Mouse (Mus musculus) CH12.LX (cell line): ENCODE measurements at regions not wholly inside any gene's neighbourhood (a gene's known extent, or its start where the extent isn't known, plus 50 kb on each side); places are given as distances from the start of the nearest gene placed in this dataset.

Experiments used
- DNase-seq: peaks from one replicate; pipeline ENCODE4 v3.0.0-alpha.2; 2013; ENCODE audit errors: extremely low read depth
- H3K27ac ChIP-seq: 2 replicates; pipeline ENCODE4 v1.5.1; 2012; ENCODE audit warnings: low read depth, mild to moderate bottlenecking, control low read depth, moderate library complexity; ENCODE audit not compliant: insufficient read depth
- H3K27me3 ChIP-seq: replicated peaks from 2 replicates; pipeline ENCODE3; 2012; ENCODE audit warnings: inconsistent platforms
- H3K36me3 ChIP-seq, 2 experiments: replicated peaks in 1 of 2; 2 replicates each; pipeline versions ENCODE3 to v1.6.1; 2012; ENCODE audit warnings: inconsistent platforms in 1 of 2, low read length in 1 of 2, mild to moderate bottlenecking in 1 of 2, mixed read lengths in 1 of 2, moderate library complexity in 1 of 2; ENCODE audit not compliant: control insufficient read depth in 1 of 2, insufficient read depth in 1 of 2
- H3K4me1 ChIP-seq, 2 experiments: 2 replicates each; pipeline ENCODE4 v1.6.1; 2012; ENCODE audit warnings: inconsistent platforms in 1 of 2, moderate library complexity in 1 of 2; ENCODE audit not compliant: insufficient read depth in 2 of 2, control insufficient read depth in 1 of 2
- H3K4me2 ChIP-seq: 2 replicates; pipeline ENCODE4 v1.6.1; 2012; ENCODE audit warnings: low read depth, mild to moderate bottlenecking, control low read depth; ENCODE audit not compliant: poor library complexity, insufficient read depth, severe bottlenecking
- H3K4me3 ChIP-seq, 3 experiments: fragments of 150-350 bp in 1 of 3; sonication (generic) in 1 of 3; replicated peaks in 1 of 3; 2 replicates each; pipeline versions ENCODE3 to v1.5.1; 2011 to 2012; ENCODE audit warnings: low read depth in 2 of 3, low read length in 2 of 3, mild to moderate bottlenecking in 2 of 3, moderate library complexity in 2 of 3, control low read depth in 1 of 3, improper control_type of control experiment in 1 of 3, inconsistent platforms in 1 of 3, mixed read lengths in 1 of 3; ENCODE audit not compliant: poor library complexity in 1 of 3
- H3K79me2 ChIP-seq: replicated peaks from 2 replicates; pipeline ENCODE4 v1.6.1; 2012; ENCODE audit warnings: mild to moderate bottlenecking, moderate library complexity; ENCODE audit not compliant: control insufficient read depth, poor library complexity, insufficient read depth, severe bottlenecking; ENCODE audit errors: extremely low read depth
- H3K9ac ChIP-seq: 2 replicates; pipeline ENCODE4 v1.6.1; 2012; ENCODE audit warnings: low read depth, mild to moderate bottlenecking, control low read depth, moderate library complexity; ENCODE audit not compliant: insufficient read depth
- H3K9me3 ChIP-seq: replicated peaks from 2 replicates; pipeline ENCODE3; 2012; ENCODE audit warnings: low read length, inconsistent platforms, mixed read lengths
- CHD2 ChIP-seq: IDR thresholded peaks from 2 replicates; pipeline ENCODE4 v1.6.1; 2011; ENCODE audit warnings: low read length, improper control_type of control experiment
- CTCF ChIP-seq, 2 experiments: IDR thresholded peaks in 1 of 2; conservative IDR thresholded peaks in 1 of 2; 2 replicates each; pipeline ENCODE4 v1.5.1; 2011 to 2012; ENCODE audit warnings: low read depth in 2 of 2, low read length in 2 of 2, improper control_type of control experiment in 1 of 2, inconsistent platforms in 1 of 2, mild to moderate bottlenecking in 1 of 2, moderate library complexity in 1 of 2
- E2F4 ChIP-seq: IDR thresholded peaks from 2 replicates; pipeline ENCODE4 v1.6.1; 2011; ENCODE audit warnings: low read depth, low read length, improper control_type of control experiment; ENCODE audit not compliant: insufficient replicate concordance
- ELF1 ChIP-seq: IDR thresholded peaks from 2 replicates; pipeline ENCODE4 v1.6.1; 2014; ENCODE audit warnings: low read depth, mild to moderate bottlenecking, inconsistent platforms, low read length, improper control_type of control experiment
- EP300 ChIP-seq: IDR thresholded peaks from 2 replicates; pipeline ENCODE4 v1.6.1; 2011; ENCODE audit warnings: low read length, improper control_type of control experiment
- ETS1 ChIP-seq: conservative IDR thresholded peaks from 2 replicates; pipeline ENCODE4 v1.6.1; 2012; ENCODE audit warnings: low read depth, mild to moderate bottlenecking, inconsistent platforms, low read length, improper control_type of control experiment, moderate library complexity
- GABPA ChIP-seq: IDR thresholded peaks from 2 replicates; pipeline ENCODE4 v1.6.1; 2012; ENCODE audit warnings: low read depth, low read length, improper control_type of control experiment, inconsistent platforms; ENCODE audit not compliant: insufficient replicate concordance
- HCFC1 ChIP-seq: IDR thresholded peaks from 2 replicates; pipeline ENCODE4 v1.6.1; 2012; ENCODE audit warnings: low read depth, mild to moderate bottlenecking, inconsistent platforms, low read length, improper control_type of control experiment
- IRF4 ChIP-seq: IDR thresholded peaks from 2 replicates; pipeline ENCODE4 v1.6.1; 2014; ENCODE audit warnings: low read depth, mild to moderate bottlenecking, inconsistent platforms, low read length, improper control_type of control experiment
- JUND ChIP-seq: conservative IDR thresholded peaks from 2 replicates; pipeline ENCODE4 v1.6.1; 2011; ENCODE audit warnings: low read depth, low read length, improper control_type of control experiment
- MAFK ChIP-seq: IDR thresholded peaks from 2 replicates; pipeline ENCODE4 v1.6.1; 2011; ENCODE audit warnings: low read length, improper control_type of control experiment; ENCODE audit not compliant: insufficient replicate concordance
- MAZ ChIP-seq: IDR thresholded peaks from 2 replicates; pipeline ENCODE4 v1.6.1; 2012; ENCODE audit warnings: low read depth, mild to moderate bottlenecking, inconsistent platforms, low read length, improper control_type of control experiment, moderate library complexity
- MYC ChIP-seq: IDR thresholded peaks from 2 replicates; pipeline ENCODE4 v1.6.1; 2011; ENCODE audit warnings: low read depth, mild to moderate bottlenecking, improper control_type of control experiment, low read length
- PAX5 ChIP-seq: IDR thresholded peaks from 2 replicates; pipeline ENCODE4 v1.6.1; 2012; ENCODE audit warnings: low read length, inconsistent platforms, mixed read lengths
- RAD21 ChIP-seq: IDR thresholded peaks from 2 replicates; pipeline ENCODE4 v1.6.1; 2011; ENCODE audit warnings: low read depth, mild to moderate bottlenecking, low read length, improper control_type of control experiment, moderate library complexity
- SIN3A ChIP-seq: IDR thresholded peaks from 2 replicates; pipeline ENCODE4 v1.6.1; 2012; ENCODE audit warnings: low read length, improper control_type of control experiment, inconsistent platforms
- TBP ChIP-seq: conservative IDR thresholded peaks from 2 replicates; pipeline ENCODE4 v1.6.1; 2011; ENCODE audit warnings: low read depth, low read length, improper control_type of control experiment
- USF1 ChIP-seq: IDR thresholded peaks from 2 replicates; pipeline ENCODE4 v1.6.1; 2014; ENCODE audit warnings: low read depth, mild to moderate bottlenecking, inconsistent platforms, low read length, improper control_type of control experiment
- USF2 ChIP-seq: conservative IDR thresholded peaks from 2 replicates; pipeline ENCODE4 v1.6.1; 2011; ENCODE audit warnings: low read depth, low read length, improper control_type of control experiment
- ZC3H11A ChIP-seq: IDR thresholded peaks from 2 replicates; pipeline ENCODE4 v1.6.1; 2012; ENCODE audit warnings: low read depth, mild to moderate bottlenecking, inconsistent platforms, low read length, improper control_type of control experiment
- ZKSCAN1 ChIP-seq: IDR thresholded peaks from 2 replicates; pipeline ENCODE4 v1.6.1; 2012; ENCODE audit warnings: low read depth, inconsistent platforms, low read length, improper control_type of control experiment, borderline replicate concordance
- ZMIZ1 ChIP-seq: IDR thresholded peaks from 2 replicates; pipeline ENCODE4 v1.6.1; 2012; ENCODE audit warnings: low read depth, mild to moderate bottlenecking, inconsistent platforms, low read length, improper control_type of control experiment
- ZNF384 ChIP-seq: IDR thresholded peaks from 2 replicates; pipeline ENCODE4 v1.6.1; 2012; ENCODE audit warnings: low read depth, low read length, improper control_type of control experiment, inconsistent platforms
- dilution Hi-C: fragments of 300-500 bp; cut with MboI; formaldehyde crosslinking; loops from 2 replicates; pipeline ENCODE4 v1.14.3; 2020; ENCODE audit warnings: low sequenced_read_pairs; ENCODE audit not compliant: extremely low pct_unique_long_range_greater_than_20kb, extremely low pct_ligation_motif_present
- in situ Hi-C: fragments of 300-500 bp; cut with MboI; formaldehyde crosslinking; loops from 3 replicates; pipeline ENCODE4 v1.14.3; 2019; ENCODE audit warnings: low sequenced_read_pairs, low pct_ligation_motif_present, low pct_unique_long_range_greater_than_20kb, mixed read lengths

DNA sequence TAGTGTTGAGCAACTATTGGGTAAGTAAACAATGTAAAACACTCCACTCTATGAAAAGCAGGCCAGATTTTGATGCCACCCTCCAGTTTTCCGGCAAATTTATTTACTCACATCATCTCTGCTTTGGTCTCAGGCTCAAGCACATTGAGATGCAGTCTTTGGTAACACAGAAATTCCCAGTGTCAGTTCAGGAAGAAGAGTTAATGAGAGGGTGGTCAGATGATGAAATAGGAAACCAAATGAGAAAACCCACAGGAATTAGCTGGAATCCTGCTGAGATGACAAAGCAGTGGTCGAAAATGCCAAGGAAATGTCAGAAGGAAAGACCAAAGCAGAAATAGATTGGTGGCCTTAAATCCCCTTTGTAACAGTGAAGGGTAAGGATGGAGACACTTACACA is 525.7 kb downstream of the Meis1 start:
- H3K4me3 ChIP-seq = no peak overlapping the region
- H3K79me2 ChIP-seq = no peaks in the 10 kb centered on the region
- DNase-seq = no peak
- TF ChIP-seq GABPA (no peak), MAZ (no peak), ZNF384 (no peak), USF1 (no peak)
- dilution Hi-C loops (no loop called here), in situ Hi-C loops (no loop called here)
- no peaks in the 10 kb centered on the region for H3K4me1 ChIP-seq
- no peaks in the 10 kb centered on the region for H3K36me3 ChIP-seq
- no peak overlapping the region for H3K4me2 ChIP-seq
- no peaks in the 10 kb centered on the region for H3K27me3 ChIP-seq
- no peaks in the 10 kb centered on the region for H3K9me3 ChIP-seq
- no peak overlapping the region for H3K27ac ChIP-seq
- H3K9ac ChIP-seq = no peak overlapping the region

DNA sequence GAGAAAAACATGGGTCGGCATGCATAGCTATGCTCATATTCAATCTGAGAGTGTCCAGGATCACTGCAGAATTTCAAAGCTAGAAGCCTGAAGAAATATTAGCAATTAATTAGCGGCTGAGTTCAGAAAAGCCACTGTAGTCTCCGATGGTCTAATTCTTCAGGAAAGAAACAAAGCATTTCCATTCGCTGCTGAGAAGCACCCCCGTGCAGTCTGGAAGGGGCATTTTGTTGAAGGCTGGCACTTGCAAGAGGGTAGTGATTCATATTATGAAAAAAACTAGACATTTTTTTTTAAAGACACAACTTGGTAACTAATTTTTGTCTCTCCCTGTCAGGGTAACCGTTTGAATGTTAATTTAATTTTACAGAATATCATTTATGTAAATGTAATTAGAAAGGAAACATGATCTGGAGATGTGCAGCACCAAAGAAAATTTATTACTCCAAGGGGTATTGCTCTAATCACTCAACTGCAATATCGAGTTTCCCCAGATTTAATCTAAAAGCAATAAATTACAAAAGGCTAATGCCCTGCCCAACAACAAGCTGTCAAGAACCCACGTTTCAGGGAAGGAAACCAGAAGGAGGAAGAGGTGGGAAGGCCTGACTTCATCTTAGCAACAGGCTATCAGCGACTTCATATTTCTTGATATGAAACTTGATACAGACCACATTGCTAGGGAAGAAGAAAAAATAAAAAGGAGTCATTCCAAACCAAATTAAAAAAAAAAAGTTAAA is 529.1 kb downstream of the Meis1 start:
- Histone ChIP-seq H3K4me3 (no peak overlapping the region), H3K79me2 (no peaks in the 10 kb centered on the region), H3K27ac (no peak overlapping the region), H3K4me1 (no peaks in the 10 kb centered on the region), H3K4me2 (no peak overlapping the region), H3K27me3 (no peaks in the 10 kb centered on the region), H3K36me3 (no peaks in the 10 kb centered on the region)
- dilution Hi-C loops (no loop called here), in situ Hi-C loops (no loop called here)
- no peak for DNase-seq
- TF ChIP-seq RAD21 = no peak
- no peak for TF ChIP-seq ELF1
- TF ChIP-seq EP300 = no peak
- no peak for TF ChIP-seq MYC
- TF ChIP-seq CHD2 = no peak
- no peak for TF ChIP-seq ZKSCAN1
- TF ChIP-seq TBP = no peak
- no peak for TF ChIP-seq ZNF384
- TF ChIP-seq ZMIZ1 = no peak
- TF ChIP-seq, all 38 proteins: peak for 0
- Histone ChIP-seq H3K9me3 (no peaks in the 10 kb centered on the region), H3K9ac (no peak overlapping the region)

DNA sequence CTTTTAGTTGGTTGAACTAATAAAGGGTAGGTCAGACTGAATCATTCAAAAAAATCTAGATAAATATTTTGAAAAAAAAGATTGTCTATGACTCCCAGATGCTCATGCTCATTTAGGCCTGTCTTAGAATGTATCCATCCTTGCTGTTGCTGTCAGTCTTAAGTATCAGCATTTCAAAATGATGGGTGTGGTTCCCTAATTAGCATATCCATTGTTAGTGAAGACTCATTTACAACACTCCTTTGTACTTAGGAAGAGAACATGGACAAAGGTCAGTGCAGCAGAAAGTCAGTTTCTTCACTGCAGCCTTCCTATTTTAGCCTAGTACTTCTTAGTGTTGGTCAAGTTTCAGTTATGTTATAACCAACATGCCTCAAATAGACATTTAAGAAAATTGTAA is 525.2 kb upstream of the Etaa1 start:
- H3K4me3 ChIP-seq = no peak overlapping the region
- no peaks in the 10 kb centered on the region for H3K79me2 ChIP-seq
- no peaks in the 10 kb centered on the region for H3K27me3 ChIP-seq
- in situ Hi-C loops (no loop called here), dilution Hi-C loops (no loop called here)
- H3K9me3 ChIP-seq = no peaks in the 10 kb centered on the region
- no peaks in the 10 kb centered on the region for H3K4me1 ChIP-seq
- H3K9ac ChIP-seq = no peak overlapping the region
- no peak for DNase-seq
- TF ChIP-seq SIN3A = no peak
- TF ChIP-seq TBP = no peak
- no peak for TF ChIP-seq MAFK
- no peak for TF ChIP-seq RAD21
- no peak for TF ChIP-seq ETS1
- TF ChIP-seq GABPA = no peak
- no peak for TF ChIP-seq ZKSCAN1
- TF ChIP-seq ZNF384 = no peak
- TF ChIP-seq PAX5 = no peak
- TF ChIP-seq ELF1 = no peak
- no peak for TF ChIP-seq IRF4
- no peak for TF ChIP-seq HCFC1
- TF ChIP-seq USF2 = no peak
- no peak for TF ChIP-seq E2F4
- TF ChIP-seq CHD2 = no peak
- no peak for TF ChIP-seq ZC3H11A
- no peak for TF ChIP-seq JUND
- no peak for TF ChIP-seq CTCF (conservative IDR thresholded peaks at IDR 0.05 in 1 of 2, IDR thresholded peaks at IDR 0.05 in 1 of 2; ENCODE audit: low read depth in 2 of 2, low read length in 2 of 2)
- H3K27ac ChIP-seq = no peak overlapping the region
- H3K4me2 ChIP-seq = no peak overlapping the region
- no peaks in the 10 kb centered on the region for H3K36me3 ChIP-seq
